Mouse (Mus musculus): ENCODE measurements around the gene Slc41a2.

Gene Slc41a2

DNA sequence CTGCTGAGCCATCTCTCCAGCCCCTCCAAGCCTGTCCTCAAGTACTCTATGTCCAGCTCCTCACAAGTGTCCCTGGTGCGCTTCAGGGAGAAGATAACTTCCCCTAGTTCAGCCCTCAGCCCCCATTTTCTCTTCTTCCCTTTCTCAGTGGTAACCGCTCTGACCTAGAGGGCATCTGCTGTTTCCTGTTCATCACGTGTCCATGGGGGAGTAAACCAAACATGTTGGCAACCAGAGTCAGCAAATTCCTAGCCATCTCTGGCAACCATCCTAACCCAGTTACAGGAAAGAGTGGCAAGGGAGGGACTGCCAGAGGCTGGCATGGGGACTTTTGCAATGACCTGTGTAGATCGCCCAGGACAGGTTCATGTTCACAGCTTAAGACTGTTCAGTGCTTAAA, 36.0 kb downstream of the Slc41a2 start:
- no peak for DNase-seq

DNA sequence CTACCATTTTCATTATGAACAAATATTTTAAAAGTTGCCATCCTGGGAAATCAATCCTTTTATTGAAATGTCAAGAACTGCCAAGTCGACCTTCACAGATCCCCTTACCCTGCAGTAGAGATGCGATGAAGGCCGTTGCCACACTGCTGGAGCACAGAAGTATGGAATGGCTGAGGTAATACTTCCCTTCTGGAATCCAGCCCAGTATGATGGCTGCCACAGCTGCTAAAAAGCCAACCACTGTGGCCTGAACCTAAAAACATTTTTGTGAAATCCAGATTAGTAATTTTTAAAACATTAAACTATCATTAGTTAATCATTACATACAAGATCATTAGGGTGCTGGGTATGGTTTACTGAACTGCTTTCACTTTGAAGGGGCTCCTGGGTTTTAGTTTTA, 36.6 kb downstream of the Slc41a2 start:
- DNase-seq = no peak

DNA sequence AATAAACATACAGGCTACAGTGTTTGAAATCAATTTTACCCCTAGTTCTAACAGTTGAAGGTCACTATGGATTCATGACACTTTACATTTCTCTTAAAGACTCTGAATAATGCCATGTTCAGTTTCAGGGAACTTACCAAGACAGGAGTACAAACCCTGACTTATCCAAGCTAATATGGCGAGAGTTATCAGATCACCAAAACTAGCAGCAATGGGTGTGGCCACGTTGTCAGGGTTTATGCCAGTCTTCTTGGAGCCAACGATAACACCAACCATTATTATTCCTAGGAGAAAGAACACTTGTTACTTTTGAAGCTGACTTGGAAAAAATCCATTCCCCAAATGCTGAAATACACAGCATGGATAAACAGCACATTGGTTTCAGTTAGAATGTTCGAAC, 40.7 kb downstream of the Slc41a2 start:
- DNase-seq = no peak

DNA sequence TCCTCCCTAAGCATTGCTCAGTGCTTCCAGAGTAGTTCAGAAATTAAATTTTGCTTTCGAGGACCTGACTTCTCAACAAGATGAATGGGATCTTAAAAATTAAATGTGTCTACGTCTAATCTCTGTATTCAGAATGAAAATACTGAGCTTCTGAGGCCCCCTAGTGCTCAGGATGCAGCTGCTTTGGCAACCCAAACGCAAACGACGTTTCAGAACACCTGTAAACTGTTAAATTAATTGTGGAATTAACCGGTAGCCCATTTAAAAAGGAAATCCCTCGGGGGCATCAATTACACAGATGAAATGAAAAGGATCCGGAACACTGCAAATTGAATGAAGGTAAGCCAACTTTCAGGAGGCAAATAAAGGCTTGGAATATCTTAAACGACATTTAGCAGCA, 42.9 kb downstream of the Slc41a2 start:
- peak; percentile 13 to 22 for DNase-seq

DNA sequence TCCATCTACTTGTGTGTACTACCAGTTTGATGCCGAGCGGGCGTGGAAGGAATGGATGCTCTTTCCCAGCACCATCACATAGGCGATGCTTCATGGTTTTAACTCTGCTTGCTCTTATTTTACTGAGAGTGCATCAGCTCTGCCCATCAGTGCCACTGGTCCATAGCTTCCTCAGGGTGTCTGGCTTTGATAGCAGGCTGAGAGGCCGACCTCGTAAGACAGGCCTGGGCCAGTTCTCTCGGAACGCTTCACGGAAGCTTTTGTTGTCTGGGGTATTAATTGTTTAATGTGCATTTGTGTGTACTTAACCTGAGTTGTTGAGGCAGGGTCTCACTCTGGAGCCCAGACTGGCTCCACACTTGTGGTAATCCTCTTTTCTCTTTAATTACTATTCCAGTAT, 44.3 kb downstream of the Slc41a2 start:
- no peak for DNase-seq

GRCm38 (mm10) chr10:83291731-83292130, 46.0 kb downstream of the Slc41a2 start:
- no peak for DNase-seq

DNA sequence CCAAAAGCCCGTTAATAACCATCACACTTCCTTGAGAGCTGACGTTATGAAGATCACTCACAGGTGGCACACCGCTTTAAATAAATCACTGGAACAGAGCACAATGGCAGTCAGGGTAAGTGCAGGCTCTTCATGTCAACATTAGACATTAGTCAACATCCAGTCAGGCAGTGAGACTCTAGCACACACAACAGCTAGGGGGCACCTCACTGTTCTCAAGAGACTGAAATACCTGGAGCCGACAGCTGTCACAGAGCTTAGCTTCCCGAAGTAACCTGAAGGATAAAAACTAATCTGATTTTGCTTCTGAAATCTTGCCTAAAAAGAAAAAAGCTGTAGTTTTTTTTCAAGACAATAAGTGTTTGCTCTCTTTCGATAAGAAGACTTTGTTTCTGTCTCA, 49.9 kb downstream of the Slc41a2 start:
- no peak for DNase-seq

DNA sequence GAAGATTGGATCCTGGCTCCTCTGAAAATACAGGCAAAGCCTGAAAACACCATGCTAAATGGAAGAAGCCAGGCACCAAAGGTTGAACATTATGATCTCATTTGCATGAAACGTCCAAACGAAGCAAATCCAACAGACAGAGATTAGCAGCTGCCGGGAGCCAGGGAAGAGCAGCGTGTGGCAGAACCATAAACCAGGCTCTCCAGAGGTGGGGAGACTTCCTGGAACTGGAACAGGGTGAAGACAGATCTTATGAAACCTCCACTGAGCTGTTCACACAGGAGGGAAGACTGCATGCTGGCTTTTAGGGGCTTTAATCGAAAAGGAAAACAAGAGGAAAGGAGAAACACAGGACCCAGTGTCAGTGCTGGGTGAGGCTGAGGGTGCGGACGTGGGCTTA, 51.3 kb downstream of the Slc41a2 start:
- no peak for DNase-seq

DNA sequence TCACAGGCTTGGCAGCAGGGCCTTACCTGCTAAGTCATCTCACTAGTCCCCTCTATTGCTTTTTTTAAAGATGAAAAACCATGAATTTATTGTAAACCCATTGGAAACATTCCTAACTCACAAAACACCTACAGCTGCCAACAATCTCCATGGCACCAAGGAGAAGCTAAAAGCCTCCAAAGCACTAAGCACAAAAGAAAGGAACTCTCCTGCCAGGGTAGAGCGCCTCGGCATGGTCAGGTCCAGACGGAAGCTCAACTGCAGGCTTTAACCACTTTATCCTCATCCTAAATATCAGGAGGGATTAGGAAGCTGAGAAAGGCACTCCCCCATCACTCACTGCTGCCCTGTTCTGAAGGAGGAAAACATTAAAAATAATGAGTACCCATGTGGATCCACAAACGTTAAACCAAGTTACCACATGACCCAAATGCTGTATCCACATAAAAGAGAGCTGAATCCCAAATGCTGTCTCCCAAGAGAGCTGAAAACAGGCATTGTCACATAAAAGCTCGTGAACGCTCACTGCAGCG, 51.9 kb downstream of the Slc41a2 start:
- no peak for DNase-seq

DNA sequence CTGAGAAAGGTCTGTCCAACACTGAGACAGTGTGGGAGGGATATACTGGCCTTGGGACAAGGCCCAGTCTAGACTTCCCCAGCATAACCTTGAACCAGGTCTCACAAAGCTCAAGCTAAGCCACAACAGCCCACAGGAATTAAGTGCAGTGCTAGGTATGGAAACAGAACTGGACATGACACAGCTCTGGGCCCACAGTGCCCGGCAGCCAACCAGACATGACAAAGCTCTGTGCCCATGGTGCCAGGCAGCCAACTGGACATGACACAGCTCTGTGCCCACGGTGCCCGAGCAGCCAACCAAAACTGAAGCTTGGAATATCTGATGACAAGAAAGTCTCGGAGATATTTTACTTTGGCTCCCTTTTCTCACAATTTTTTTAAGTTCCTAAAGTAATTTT, 52.8 kb downstream of the Slc41a2 start:
- DNase-seq = peak; percentile 67 to 68

DNA sequence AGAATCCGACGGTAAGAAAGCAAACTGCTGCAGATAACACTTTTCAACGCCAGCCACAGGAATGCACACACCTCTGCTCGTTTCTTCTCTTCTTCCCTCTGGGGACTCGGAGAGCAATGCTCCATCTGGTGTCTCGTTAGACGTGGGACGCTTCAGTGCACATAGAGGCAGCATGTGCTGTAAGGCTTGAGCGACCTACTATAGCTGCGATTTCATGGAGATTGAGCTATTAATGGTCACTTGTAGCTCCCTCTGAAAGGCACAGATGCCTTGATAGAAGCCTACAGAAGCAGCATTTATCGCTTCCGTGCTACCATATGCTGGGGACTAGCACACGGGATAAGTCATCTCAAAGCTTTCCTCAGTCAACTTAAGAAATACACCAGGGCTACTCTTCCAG, 71.0 kb downstream of the Slc41a2 start:
- DNase-seq = peak; percentile 58 to 68

GRCm38 (mm10) chr10:83266241-83266640, 71.4 kb downstream of the Slc41a2 start:
- no peak for DNase-seq

DNA sequence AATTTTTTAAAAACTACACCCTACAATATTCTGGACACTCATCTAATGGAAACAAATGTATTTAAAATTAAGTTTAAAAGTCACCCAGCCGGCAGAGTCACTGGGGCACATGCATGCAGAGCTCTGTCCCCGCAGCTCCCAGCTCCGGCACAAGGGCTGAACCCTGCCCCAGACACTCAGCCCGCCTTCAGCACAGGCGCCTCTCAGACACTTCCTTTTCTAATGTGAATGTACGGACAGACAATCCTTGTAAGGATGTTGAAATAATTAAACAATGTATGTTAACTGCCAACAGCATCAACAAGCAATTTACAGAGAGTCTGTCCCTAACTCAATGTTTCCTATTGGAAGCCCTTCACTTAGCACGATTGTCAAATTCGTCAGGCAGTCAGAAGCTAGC, 73.0 kb downstream of the Slc41a2 start:
- DNase-seq = no peak

DNA sequence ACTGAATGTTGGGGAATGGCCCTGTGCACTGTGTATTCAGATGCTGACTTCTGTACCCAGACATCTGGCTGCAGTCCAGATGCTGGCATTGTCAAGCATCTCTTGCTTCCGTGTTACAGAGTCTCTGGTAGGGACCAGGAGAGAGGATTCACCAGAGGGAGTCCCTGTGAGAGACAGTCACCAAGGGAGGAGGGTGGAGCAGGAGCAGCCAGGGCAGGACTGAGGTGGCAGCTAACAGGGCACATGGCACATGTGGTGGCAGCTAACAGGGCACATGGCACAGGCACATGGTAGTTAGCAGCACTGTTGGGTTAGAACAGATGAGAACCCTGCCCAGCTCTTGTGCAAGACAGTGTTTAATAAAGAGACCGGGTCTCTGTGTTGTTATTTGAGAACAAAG, 73.6 kb downstream of the Slc41a2 start:
- no peak for DNase-seq

- no peak for DNase-seq
Observed at GRCm38 (mm10) chr10:83261264-83261663, 76.4 kb downstream of the Slc41a2 start.

DNA sequence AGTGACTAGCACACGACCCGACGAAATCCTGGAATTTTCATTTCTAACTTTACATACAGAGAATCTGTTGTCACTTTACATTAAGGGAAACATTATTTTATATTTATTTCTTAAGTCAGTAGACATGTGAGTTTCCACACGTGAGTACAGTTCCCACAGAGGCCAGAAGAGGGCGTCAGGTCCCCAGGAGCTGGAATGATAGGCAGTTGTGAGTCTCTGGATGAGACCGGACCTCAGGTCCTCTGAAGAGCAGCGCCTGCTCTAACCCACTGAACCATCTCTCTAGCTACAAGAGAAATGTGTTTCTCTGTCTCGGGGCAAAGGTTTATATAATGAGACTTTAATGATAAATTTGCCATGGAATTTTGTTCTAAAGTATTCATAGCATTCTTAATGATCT, 86.3 kb downstream of the Slc41a2 start:
- peak; percentile 39 to 67 for DNase-seq

DNA sequence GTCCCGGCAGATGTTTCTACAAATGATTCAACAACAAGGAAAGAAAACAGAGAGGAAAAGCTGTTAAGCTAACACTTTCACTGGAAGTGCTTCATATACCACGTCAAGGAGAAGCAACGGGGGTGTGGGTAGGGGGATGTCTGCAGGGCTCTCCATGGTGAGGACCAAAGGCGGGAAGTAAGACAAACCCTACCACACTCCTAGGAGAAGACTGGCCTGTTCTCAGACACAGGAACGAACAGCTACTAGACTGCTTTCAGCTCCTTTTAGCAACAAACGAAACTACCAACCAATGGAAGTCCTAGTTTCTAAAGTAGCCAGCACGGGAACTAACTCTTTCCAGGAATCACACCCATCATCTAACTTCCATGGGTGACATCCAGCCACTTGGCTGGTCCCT, 89.6 kb downstream of the Slc41a2 start:
- DNase-seq = no peak

DNA sequence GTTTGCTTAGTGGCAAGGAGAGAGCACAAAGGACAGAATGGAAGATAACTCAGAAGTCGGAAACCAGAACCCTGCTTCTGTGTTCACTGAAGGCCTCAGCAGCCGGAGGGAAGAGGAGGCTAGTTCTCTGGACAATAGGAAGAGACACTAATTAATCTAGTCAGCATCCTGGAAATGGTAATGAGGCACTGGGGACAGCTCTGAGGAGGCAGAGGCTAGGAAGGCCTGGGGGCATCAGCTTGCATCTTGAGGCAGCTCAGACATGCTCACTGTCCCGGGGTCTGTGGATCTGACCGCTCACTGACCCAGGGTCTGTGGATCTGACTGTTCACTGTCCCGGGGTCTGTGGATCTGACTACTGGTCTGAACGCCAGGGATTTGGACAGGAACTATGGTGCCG, 92.0 kb downstream of the Slc41a2 start:
- no peak for DNase-seq

GRCm38 (mm10) chr10:83244131-83244530, 93.6 kb downstream of the Slc41a2 start:
- no peak for DNase-seq

DNA sequence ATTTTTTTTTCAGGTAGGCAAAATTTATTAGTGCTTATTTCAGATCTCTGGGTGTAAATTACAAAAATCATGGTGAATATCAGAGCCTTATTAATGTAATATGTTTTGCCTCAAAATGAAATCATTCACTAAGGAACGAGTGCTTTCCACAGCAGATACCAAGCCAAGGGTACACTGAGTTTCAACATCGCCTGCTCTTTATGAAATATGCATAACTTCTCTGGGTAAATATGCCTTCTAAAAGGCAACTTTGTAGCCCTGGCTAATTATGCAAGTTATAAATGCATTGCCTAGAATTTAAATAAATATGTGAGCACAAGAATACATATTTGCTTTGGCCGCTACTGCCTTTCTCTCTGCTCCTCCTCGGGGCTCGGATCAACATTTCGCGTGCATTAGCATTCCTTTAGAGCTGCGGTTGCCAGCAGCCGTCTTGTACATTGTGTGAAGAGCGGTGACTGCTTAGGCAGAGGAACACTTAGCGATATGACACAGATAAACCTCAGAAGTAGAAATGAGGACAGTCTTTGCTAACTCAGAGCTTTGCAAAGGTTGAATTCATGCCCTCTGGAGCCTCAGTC, 95.5 kb downstream of the Slc41a2 start:
- DNase-seq = no peak

GRCm38 (mm10) chr10:83234391-83234790, 103.3 kb downstream of the Slc41a2 start:
- peak; percentile 19 to 22 for DNase-seq

GRCm38 (mm10) chr10:83233967-83234366, 103.7 kb downstream of the Slc41a2 start:
- DNase-seq = no peak

- DNase-seq = no peak
Observed at GRCm38 (mm10) chr10:83228626-83229025, 109.1 kb downstream of the Slc41a2 start.

DNA sequence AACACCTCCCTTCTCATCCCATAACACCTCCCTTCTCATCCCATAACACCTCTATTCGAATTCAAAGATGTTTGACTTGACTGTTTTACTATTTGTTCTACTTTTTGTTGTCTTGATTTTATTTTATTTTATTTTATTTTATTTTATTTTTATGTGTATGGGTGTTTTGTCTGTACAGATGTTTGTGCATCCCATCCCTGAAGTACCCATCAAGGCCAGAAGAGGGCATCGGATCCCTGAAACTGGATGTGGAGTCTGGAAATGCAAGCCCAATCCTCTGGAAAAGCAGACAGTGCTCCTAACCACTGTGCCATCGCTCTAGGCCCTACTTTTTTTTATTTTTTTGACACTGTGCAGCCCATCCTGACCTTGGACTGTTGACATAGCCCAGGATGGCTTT, 112.7 kb downstream of the Slc41a2 start:
- peak; percentile 60 to 71 for DNase-seq

DNA sequence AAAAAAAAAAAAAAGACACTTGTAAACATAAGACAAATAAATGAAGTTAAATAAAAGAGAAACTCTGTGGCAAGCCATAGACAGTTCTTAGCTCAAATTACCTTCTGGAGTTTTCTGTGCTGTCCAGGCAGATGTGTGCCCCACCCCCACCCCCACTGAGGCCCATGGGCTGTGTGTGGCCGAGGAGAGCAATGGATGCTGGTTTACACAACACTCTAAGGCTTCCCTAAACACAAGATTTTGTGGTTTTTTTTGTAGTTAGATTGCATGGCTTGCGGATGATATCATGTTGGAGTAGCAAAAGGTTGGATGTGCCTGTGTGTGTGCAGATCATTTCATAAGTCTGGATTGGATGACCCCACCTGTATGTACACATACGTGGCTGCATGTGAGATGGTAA, 116.8 kb downstream of the Slc41a2 start:
- no peak for DNase-seq
